ENCODE assay signal across 12 mouse cellular contexts in genomic region chr1:156640577-156640976, GRCm38 (mm10). TPM values are rescaled to one million over a fixed set of nuclear protein-coding genes. Genes with fewer than 3 reads are reported as not detected.
DNase-seq lines count a peak whose midpoint lies in the region; TF ChIP-seq lines count a peak whose summit lies in the region.
"Had no signal": no experiment of that assay in that cellular context is flagged by ENCODE, and none has a peak within 500 bp of the region (broad histone marks: within the 10 kb centered on the region; RNA-seq: fewer than 3 reads in every experiment).

No protein-coding gene starts in this region.

- DNase-seq in gastrocnemius, adult 2 months: no peak
- DNase-seq in gastrocnemius, adult 8-10 months (ENCODE audit: low spot score in 2 of 2): no peak
- peak; percentile 70 for DNase-seq in liver, adult 2 months (ENCODE audit: extremely low read depth, low read depth, low spot score)
- DNase-seq in liver: no peak
- peak; percentile 47 for DNase-seq in MN1 (ENCODE audit: low spot score)
- DNase-seq in layer of hippocampus, adult 9-11 months: peak; percentile 72
- no peak for DNase-seq in urinary bladder, postnatal 36 days (ENCODE audit: low spot score in 2 of 2)
- no peak for DNase-seq in frontal cortex, postnatal 36 days (ENCODE audit: low spot score in 2 of 2)
- DNase-seq: heart, adult 18-20 months; kidney, adult 11 months had no signal

- WGBS in liver, adult 2 months: 56% methylated on average over 4 of the region's 4 CpGs

- no peaks in the 10 kb centered on the region for H3K4me1 ChIP-seq in liver, adult 2 months (ENCODE audit: control insufficient read depth, insufficient read depth, low read length)

- intact Hi-C loops in gastrocnemius, adult 2 months (cut with DNase I): loop anchor here (2.0 kb wide), 1 partner anchor 36 kb away; no protein-coding TSS in a partner anchor

- no peak overlapping the region for H3K4me3 ChIP-seq in gastrocnemius, adult 2 months
- H3K4me3 ChIP-seq in liver, adult 2 months (ENCODE audit: insufficient read depth, low read depth, low read length): no peak overlapping the region
- H3K4me3 ChIP-seq: embryonic facial prominence, embryonic 12.5 days; limb, embryonic 12.5 days had no signal

- peaks cover 12% of the 10 kb centered on the region for H3K36me3 ChIP-seq in liver, adult 2 months (ENCODE audit: control insufficient read depth, insufficient read depth, low read length)

- H3K79me2 ChIP-seq in liver, adult 2 months (ENCODE audit: control insufficient read depth, insufficient read depth, low read length): no peaks in the 10 kb centered on the region

- no peak overlapping the region for H3K27ac ChIP-seq in gastrocnemius, adult 2 months
- no peak overlapping the region for H3K27ac ChIP-seq in liver, adult 2 months (replicated peaks; ENCODE audit: insufficient read depth, low read depth, low read length)
- H3K27ac ChIP-seq: embryonic facial prominence, embryonic 12.5 days; limb, embryonic 12.5 days had no signal

- no peak overlapping the region for H3K9ac ChIP-seq in liver, adult 2 months (ENCODE audit: low read depth, low read length)
- H3K9ac ChIP-seq: embryonic facial prominence, embryonic 12.5 days; limb, embryonic 12.5 days had no signal

- no peaks in the 10 kb centered on the region for H3K27me3 ChIP-seq in liver, adult 2 months (ENCODE audit: control insufficient read depth, insufficient read depth, low read length)
- H3K27me3 ChIP-seq: embryonic facial prominence, embryonic 12.5 days; limb, embryonic 12.5 days had no signal

- TF ChIP-seq CTCF in gastrocnemius, adult 2 months (IDR thresholded peaks at IDR 0.05): peak; percentile 47
- peak; percentile 50; the same call in 1 of the 2 replicates for TF ChIP-seq CTCF in liver, adult 2 months (IDR thresholded peaks at IDR 0.05; ENCODE audit: low read depth, low read length)

- no peak for TF ChIP-seq POLR2A in liver, adult 2 months (IDR thresholded peaks at IDR 0.05; ENCODE audit: extremely low read depth, insufficient read depth, low read length)

RNA-seq across cellular contexts. Expression of gene Tor3a, which starts 33.6 kb away (rescaled TPM):
- total RNA-seq in gastrocnemius, adult 2 months (2021): 1 to 10 TPM; 4.9 to 5.4 TPM
- 1 to 10 TPM; 2.5 to 5.3 (median 4.2) TPM for total RNA-seq in gastrocnemius, adult 8-10 months (2022)
- 3.9 and 4.6 TPM in 2 replicates for total RNA-seq in liver, adult 2 months (2014; rRNA removed)
- polyA plus RNA-seq in liver, adult 2 months (2012; rRNA removed): 4.4 and 9.3 TPM in 2 replicates

Comparison
In these comparisons a context has a peak if more than half of its experiments do, and no peak if none do; other contexts are left out.
1. DNase-seq: peak in liver, adult 2 months (single experiment), MN1 (single experiment) and layer of hippocampus, adult 9-11 months (single experiment); none in gastrocnemius, adult 2 months (single experiment), gastrocnemius, adult 8-10 months (0 of 2), liver (single experiment), urinary bladder, postnatal 36 days (0 of 2) and frontal cortex, postnatal 36 days (0 of 2).